Mouse (Mus musculus): Measurements from ENCODE around the gene Wfikkn1. TPM values are rescaled to one million over a fixed set of nuclear protein-coding genes. Genes with fewer than 3 reads are reported as not detected.

Wfikkn1 gene
- polyA plus RNA-seq, 1 experiment from 2014 or later = 2.6 TPM

- no peaks in the 10 kb centered on the region for H3K9me3 ChIP-seq (replicated peaks)
- no peaks in the 10 kb centered on the region for H3K27me3 ChIP-seq (ENCODE audit: low read depth, poor library complexity, severe bottlenecking)
- H3K4me3 ChIP-seq = peak overlapping the region; percentile 77
- H3K36me3 ChIP-seq = peaks cover 69% of the 10 kb centered on the region
- no peak overlapping the region for H3K27ac ChIP-seq
- peaks cover 88% of the 10 kb centered on the region for H3K4me1 ChIP-seq
- DNase-seq (ENCODE audit: low spot score) = no peak
- 90% methylated on average over 4 of the region's 4 CpGs for WGBS
Measured at GRCm38 (mm10) chr17:25830200-25830753, 50.4 kb downstream of the Wfikkn1 start.

- no peaks in the 10 kb centered on the region for H3K9me3 ChIP-seq (replicated peaks)
- H3K27ac ChIP-seq = peak overlapping the region; percentile 93
- no peaks in the 10 kb centered on the region for H3K27me3 ChIP-seq (ENCODE audit: low read depth, poor library complexity, severe bottlenecking)
- peak overlapping the region; percentile 77 for H3K4me3 ChIP-seq
- H3K4me1 ChIP-seq = peaks cover 88% of the 10 kb centered on the region
- DNase-seq (ENCODE audit: low spot score) = no peak
- peaks cover 63% of the 10 kb centered on the region for H3K36me3 ChIP-seq
- 43% methylated on average over 8 of the region's 8 CpGs for WGBS
Measured at GRCm38 (mm10) chr17:25829558-25830017, 51.1 kb downstream of the Wfikkn1 start.

DNA sequence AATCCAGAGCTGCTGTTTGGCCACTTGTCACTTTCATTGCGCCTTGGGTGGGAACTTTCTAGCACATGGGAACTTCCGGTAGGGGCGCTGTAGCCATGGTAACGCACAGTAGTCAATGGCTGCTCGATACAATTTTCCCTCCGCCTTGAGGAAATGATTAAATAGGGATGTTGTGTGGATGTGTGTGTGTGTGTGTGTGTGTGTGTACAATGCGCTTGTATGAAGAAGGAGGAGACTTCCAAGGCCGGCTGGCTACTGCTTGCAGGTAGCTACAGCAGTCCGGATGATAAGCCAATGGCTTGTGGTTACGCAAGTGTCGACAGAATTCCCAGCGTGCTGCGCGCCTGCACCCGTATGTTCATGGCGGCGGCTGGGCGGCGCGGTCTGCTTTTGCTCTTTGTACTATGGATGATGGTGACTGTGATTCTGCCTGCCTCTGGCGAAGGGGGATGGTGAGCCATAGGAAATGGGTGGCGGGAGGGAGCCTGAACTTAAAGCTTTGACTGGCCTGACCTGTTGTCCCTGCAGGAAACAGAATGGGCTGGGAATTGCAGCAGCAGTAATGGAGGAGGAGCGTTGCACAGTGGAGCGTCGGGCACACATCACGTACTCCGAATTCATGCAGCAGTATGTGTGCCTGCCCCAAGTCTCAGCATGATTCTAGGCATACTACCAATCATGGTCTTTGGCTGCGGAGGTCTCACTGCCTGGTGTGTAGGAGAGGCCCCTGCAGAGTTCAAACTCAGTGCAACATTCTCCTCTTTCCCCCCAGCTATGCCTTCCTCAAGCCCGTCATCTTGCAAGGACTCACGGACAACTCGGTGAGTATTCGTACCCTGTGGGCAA is 51.7 kb downstream of the Wfikkn1 start, which contains the start of gene Jmjd8:
TSS of gene Jmjd8 (plus strand) at position 156 of the 846 bp plus-strand sequence.
- Histone ChIP-seq H3K27ac (peak within 1 kb of the TSS; percentile 93), H3K4me1 (peaks cover 88% of the 10 kb centered on the region), H3K9me3 (replicated peaks) (no peaks in the 10 kb centered on the region), H3K4me3 (peak within 1 kb of the TSS; percentile 77), H3K27me3 (ENCODE audit: low read depth, poor library complexity, severe bottlenecking) (no peaks in the 10 kb centered on the region), H3K36me3 (peaks cover 60% of the 10 kb centered on the region)
- DNase-seq (ENCODE audit: low spot score) = peak; percentile 90
- WGBS = 2% methylated on average over 32 of the region's 32 CpGs

DNA sequence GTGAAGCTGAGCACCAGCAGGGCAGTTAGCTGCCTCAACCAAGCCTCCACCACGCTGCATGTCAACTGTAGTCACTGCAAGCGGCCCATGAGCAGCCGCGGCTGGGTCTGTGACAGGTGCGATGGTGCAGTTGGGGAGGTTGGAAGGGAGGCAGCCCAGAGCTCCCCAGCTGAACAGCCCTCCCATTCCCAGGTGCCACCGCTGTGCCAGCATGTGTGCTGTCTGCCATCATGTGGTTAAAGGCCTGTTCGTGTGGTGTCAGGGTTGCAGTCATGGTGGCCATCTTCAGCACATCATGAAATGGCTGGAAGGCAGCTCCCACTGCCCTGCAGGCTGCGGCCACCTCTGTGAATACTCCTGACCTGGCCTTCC is 52.4 kb downstream of the Wfikkn1 start:
- DNase-seq (ENCODE audit: low spot score) = no peak
- 82% methylated on average over 8 of the region's 8 CpGs for WGBS
- peaks cover 86% of the 10 kb centered on the region for H3K4me1 ChIP-seq
- peaks cover 60% of the 10 kb centered on the region for H3K36me3 ChIP-seq
- no peaks in the 10 kb centered on the region for H3K9me3 ChIP-seq (replicated peaks)
- no peaks in the 10 kb centered on the region for H3K27me3 ChIP-seq (ENCODE audit: low read depth, poor library complexity, severe bottlenecking)
- H3K27ac ChIP-seq = peak overlapping the region; percentile 93
- peak overlapping the region; percentile 77 for H3K4me3 ChIP-seq

Small RNA genes within 50 kb of the gene (microRNA-seq; reads per million reads assigned to microRNA genes)
- gene Mir3082 = not detected

Other genes with a start within 250 kb of the Wfikkn1 start
- 2.0 TPM in 2 replicates for gene Gng13, start 163.7 kb downstream of the Wfikkn1 start, polyA plus RNA-seq (2016; fragmentation: Nextera tagmentation; extraction: Ambion mirVana)
- gene Chtf18, start 153.4 kb downstream of the Wfikkn1 start, polyA plus RNA-seq (2016; fragmentation: Nextera tagmentation; extraction: Ambion mirVana) = 68.5 and 71.9 TPM in 2 replicates
- gene Rpusd1, start 153.2 kb downstream of the Wfikkn1 start, polyA plus RNA-seq (2016; fragmentation: Nextera tagmentation; extraction: Ambion mirVana) = 24.8 and 27.0 TPM in 2 replicates
- not detected in 2 replicates for gene Mslnl, start 144.8 kb downstream of the Wfikkn1 start, polyA plus RNA-seq (2016; fragmentation: Nextera tagmentation; extraction: Ambion mirVana)
- gene Msln, start 126.5 kb downstream of the Wfikkn1 start, polyA plus RNA-seq (2016; fragmentation: Nextera tagmentation; extraction: Ambion mirVana) = 0.98 TPM in 1 of 2 replicates, not detected in the other
- gene Narfl, start 107.1 kb downstream of the Wfikkn1 start, polyA plus RNA-seq (2016; fragmentation: Nextera tagmentation; extraction: Ambion mirVana) = 21.2 and 26.8 TPM in 2 replicates
- 59.7 and 80.7 TPM in 2 replicates for gene Haghl, start 95.2 kb downstream of the Wfikkn1 start, polyA plus RNA-seq (2016; fragmentation: Nextera tagmentation; extraction: Ambion mirVana)
- 0.44 and 0.50 TPM in 2 replicates for gene Ccdc78, start 94.3 kb downstream of the Wfikkn1 start, polyA plus RNA-seq (2016; fragmentation: Nextera tagmentation; extraction: Ambion mirVana)
- 55.6 and 63.3 TPM in 2 replicates for gene Fam173a, start 88.0 kb downstream of the Wfikkn1 start, polyA plus RNA-seq (2016; fragmentation: Nextera tagmentation; extraction: Ambion mirVana)
- gene AC134908.4, start 85.2 kb downstream of the Wfikkn1 start, polyA plus RNA-seq (2016; fragmentation: Nextera tagmentation; extraction: Ambion mirVana) = 0.76 TPM in 1 of 2 replicates, not detected in the other
- gene Metrn, start 83.7 kb downstream of the Wfikkn1 start, polyA plus RNA-seq (2016; fragmentation: Nextera tagmentation; extraction: Ambion mirVana) = 87.5 and 112 TPM in 2 replicates
- 1.0 and 1.5 TPM in 2 replicates for gene Fbxl16, start 71.8 kb downstream of the Wfikkn1 start, polyA plus RNA-seq (2016; fragmentation: Nextera tagmentation; extraction: Ambion mirVana)
- gene Wdr24, start 57.2 kb downstream of the Wfikkn1 start, polyA plus RNA-seq (2016; fragmentation: Nextera tagmentation; extraction: Ambion mirVana) = 31.6 and 32.0 TPM in 2 replicates
- 52.4 and 54.9 TPM in 2 replicates for gene Jmjd8, start 52.0 kb downstream of the Wfikkn1 start, polyA plus RNA-seq (2016; fragmentation: Nextera tagmentation; extraction: Ambion mirVana)
- gene Stub1, start 47.5 kb downstream of the Wfikkn1 start, polyA plus RNA-seq (2016; fragmentation: Nextera tagmentation; extraction: Ambion mirVana) = 408 and 426 TPM in 2 replicates
- 1.0 and 1.2 TPM in 2 replicates for gene Rhbdl1, start 43.6 kb downstream of the Wfikkn1 start, polyA plus RNA-seq (2016; fragmentation: Nextera tagmentation; extraction: Ambion mirVana)
- gene Gm20683, start 39.1 kb downstream of the Wfikkn1 start, polyA plus RNA-seq (2016; fragmentation: Nextera tagmentation; extraction: Ambion mirVana) = 1.5 and 1.9 TPM in 2 replicates
- 30.8 and 32.6 TPM in 2 replicates for gene Rhot2, start 36.0 kb downstream of the Wfikkn1 start, polyA plus RNA-seq (2016; fragmentation: Nextera tagmentation; extraction: Ambion mirVana)
- 45.5 and 46.2 TPM in 2 replicates for gene Wdr90, start 19.4 kb downstream of the Wfikkn1 start, polyA plus RNA-seq (2016; fragmentation: Nextera tagmentation; extraction: Ambion mirVana)
- gene Mcrip2, start 12.1 kb downstream of the Wfikkn1 start, polyA plus RNA-seq (2016; fragmentation: Nextera tagmentation; extraction: Ambion mirVana) = 13.6 and 22.0 TPM in 2 replicates
- gene Mettl26, start 5.8 kb downstream of the Wfikkn1 start, polyA plus RNA-seq (2016; fragmentation: Nextera tagmentation; extraction: Ambion mirVana) = 69.3 and 69.6 TPM in 2 replicates
- gene Rab40c, start 38.9 kb upstream of the Wfikkn1 start, polyA plus RNA-seq (2016; fragmentation: Nextera tagmentation; extraction: Ambion mirVana) = 37.5 and 37.9 TPM in 2 replicates
- gene Pigq, start 64.1 kb upstream of the Wfikkn1 start, polyA plus RNA-seq (2016; fragmentation: Nextera tagmentation; extraction: Ambion mirVana) = 65.2 and 72.1 TPM in 2 replicates
- gene Nhlrc4, start 64.1 kb upstream of the Wfikkn1 start, polyA plus RNA-seq (2016; fragmentation: Nextera tagmentation; extraction: Ambion mirVana) = 0.10 and 0.18 TPM in 2 replicates
- 0.08 and 0.20 TPM in 2 replicates for gene A930017K11Rik, start 71.7 kb upstream of the Wfikkn1 start, polyA plus RNA-seq (2016; fragmentation: Nextera tagmentation; extraction: Ambion mirVana)
- 38.7 and 38.9 TPM in 2 replicates for gene Capn15, start 104.9 kb upstream of the Wfikkn1 start, polyA plus RNA-seq (2016; fragmentation: Nextera tagmentation; extraction: Ambion mirVana)
- gene Rab11fip3, start 188.7 kb upstream of the Wfikkn1 start, polyA plus RNA-seq (2016; fragmentation: Nextera tagmentation; extraction: Ambion mirVana) = 20.9 and 22.1 TPM in 2 replicates
- 23.0 and 26.3 TPM in 2 replicates for gene Decr2, start 209.5 kb upstream of the Wfikkn1 start, polyA plus RNA-seq (2016; fragmentation: Nextera tagmentation; extraction: Ambion mirVana)
- 163 and 186 TPM in 2 replicates for gene Nme4, start 214.7 kb upstream of the Wfikkn1 start, polyA plus RNA-seq (2016; fragmentation: Nextera tagmentation; extraction: Ambion mirVana)
- gene Tmem8, start 232.4 kb upstream of the Wfikkn1 start, polyA plus RNA-seq (2016; fragmentation: Nextera tagmentation; extraction: Ambion mirVana) = 0.53 and 0.56 TPM in 2 replicates
- 302 and 336 TPM in 2 replicates for gene Mrpl28, start 242.6 kb upstream of the Wfikkn1 start, polyA plus RNA-seq (2016; fragmentation: Nextera tagmentation; extraction: Ambion mirVana)

Data from limb, embryonic 10.5 days (tissue).